In genomic region chr15:56448015-56448645, GRCm38 (mm10) we compare ENCODE assay signal across 21 mouse cellular contexts.
DNase-seq lines count a peak whose midpoint lies in the region; ATAC-seq and TF ChIP-seq lines count a peak whose summit lies in the region.
"Had no signal": no experiment of that assay in that cellular context is flagged by ENCODE, and none has a peak within 500 bp of the region (broad histone marks: within the 10 kb centered on the region; RNA-seq: fewer than 3 reads in every experiment).

No protein-coding gene starts in this region.

- peak; percentile 75; the same call in 1 of the 2 replicates for ATAC-seq in embryonic facial prominence, embryonic 14.5 days (ENCODE audit: low read depth)
- no peak for ATAC-seq in midbrain, embryonic 11.5 days (ENCODE audit: low FRiP score)
- no peak for ATAC-seq in midbrain, embryonic 13.5 days
- ATAC-seq in midbrain, embryonic 15.5 days (replicated peaks) = peak; percentile 62
- ATAC-seq in heart, embryonic 12.5 days (ENCODE audit: insufficient number of reproducible peaks, low FRiP score) = no peak
- ATAC-seq: forebrain, postnatal 0 days had no signal

- no peaks in the 10 kb centered on the region for H3K4me1 ChIP-seq in embryonic facial prominence, embryonic 14.5 days (ENCODE audit: control insufficient read depth, insufficient read depth, low read length)
- peaks cover 5% of the 10 kb centered on the region; the same call in 1 of the 2 replicates for H3K4me1 ChIP-seq in embryonic facial prominence, embryonic 10.5 days
- no peaks in the 10 kb centered on the region for H3K4me1 ChIP-seq in midbrain, embryonic 11.5 days (ENCODE audit: control insufficient read depth, insufficient read depth, low read length)
- 0 out of 2 replicates have a peak, but pooled peaks cover 3% of the 10 kb centered on the region for H3K4me1 ChIP-seq in midbrain, embryonic 13.5 days (replicated peaks)
- H3K4me1 ChIP-seq in midbrain, embryonic 15.5 days = no peaks in the 10 kb centered on the region
- H3K4me1 ChIP-seq in heart, embryonic 12.5 days (replicated peaks) = no peaks in the 10 kb centered on the region
- H3K4me1 ChIP-seq: embryonic facial prominence, embryonic 12.5 days; heart, embryonic 15.5 days; liver, embryonic 15.5 days; midbrain, embryonic 12.5 days had no signal

- DNase-seq in embryonic facial prominence, embryonic 14.5 days (ENCODE audit: low spot score) = peak; percentile 61
- no peak for DNase-seq in embryonic facial prominence, embryonic 10.5 days (ENCODE audit: low spot score)
- peak; percentile 61 for DNase-seq in midbrain, embryonic 11.5 days (ENCODE audit: low spot score, missing footprints)
- peak; percentile 61 for DNase-seq in gastrocnemius, adult 2 months
- no peak for DNase-seq in heart, postnatal 14 days
- DNase-seq: adrenal gland, postnatal 36 days; cerebellum, adult 8-10 months; forebrain, postnatal 0 days; heart, adult 2 months; kidney, adult 18-20 months; right cerebral cortex, postnatal 25 days had no signal

- 51% methylated on average over 10 of the region's 10 CpGs for WGBS in embryonic facial prominence, embryonic 14.5 days
- WGBS in embryonic facial prominence, embryonic 10.5 days = 67% methylated on average over 10 of the region's 10 CpGs
- WGBS in midbrain, embryonic 11.5 days = 69% methylated on average over 10 of the region's 10 CpGs
- 62% methylated on average over 10 of the region's 10 CpGs for WGBS in midbrain, embryonic 13.5 days
- WGBS in midbrain, embryonic 15.5 days = 56% methylated on average over 10 of the region's 10 CpGs
- WGBS in heart, embryonic 12.5 days = 66% methylated on average over 10 of the region's 10 CpGs

- H3K4me3 ChIP-seq in embryonic facial prominence, embryonic 14.5 days (ENCODE audit: low read depth, low read length) = no peak overlapping the region
- H3K4me3 ChIP-seq in embryonic facial prominence, embryonic 10.5 days = no peak overlapping the region
- H3K4me3 ChIP-seq in midbrain, embryonic 11.5 days (ENCODE audit: low read depth, low read length) = no peak overlapping the region
- H3K4me3 ChIP-seq in midbrain, embryonic 13.5 days (replicated peaks) = no peak overlapping the region
- H3K4me3 ChIP-seq in gastrocnemius, adult 2 months = no peak overlapping the region
- H3K4me3 ChIP-seq in midbrain, embryonic 15.5 days = no peak overlapping the region
- H3K4me3 ChIP-seq in heart, embryonic 12.5 days = no peak overlapping the region
- H3K4me3 ChIP-seq: embryonic facial prominence, embryonic 12.5 days; heart, adult 2 months; heart, embryonic 15.5 days; liver, embryonic 15.5 days; midbrain, embryonic 12.5 days had no signal

- H3K27me3 ChIP-seq in embryonic facial prominence, embryonic 14.5 days (replicated peaks; ENCODE audit: control insufficient read depth, insufficient read depth, low read length) = no peaks in the 10 kb centered on the region
- no peaks in the 10 kb centered on the region for H3K27me3 ChIP-seq in embryonic facial prominence, embryonic 10.5 days (replicated peaks; ENCODE audit: low read depth, poor library complexity, severe bottlenecking)
- H3K27me3 ChIP-seq in midbrain, embryonic 11.5 days (ENCODE audit: control insufficient read depth, insufficient read depth, low read length) = no peaks in the 10 kb centered on the region
- no peaks in the 10 kb centered on the region for H3K27me3 ChIP-seq in midbrain, embryonic 13.5 days
- no peaks in the 10 kb centered on the region for H3K27me3 ChIP-seq in midbrain, embryonic 15.5 days (replicated peaks)
- no peaks in the 10 kb centered on the region for H3K27me3 ChIP-seq in heart, embryonic 12.5 days (replicated peaks)
- H3K27me3 ChIP-seq: CH12.LX; embryonic facial prominence, embryonic 12.5 days; heart, embryonic 15.5 days; liver, embryonic 15.5 days; midbrain, embryonic 12.5 days had no signal

- no peak overlapping the region for H3K9ac ChIP-seq in embryonic facial prominence, embryonic 14.5 days (ENCODE audit: low read depth, low read length)
- no peak overlapping the region for H3K9ac ChIP-seq in midbrain, embryonic 11.5 days (ENCODE audit: low read length)
- no peak overlapping the region for H3K9ac ChIP-seq in midbrain, embryonic 13.5 days (replicated peaks)
- no peak overlapping the region for H3K9ac ChIP-seq in midbrain, embryonic 15.5 days
- no peak overlapping the region for H3K9ac ChIP-seq in heart, embryonic 12.5 days
- H3K9ac ChIP-seq: embryonic facial prominence, embryonic 12.5 days; forebrain, postnatal 0 days; heart, embryonic 15.5 days; liver, embryonic 15.5 days; midbrain, embryonic 12.5 days had no signal

- TF ChIP-seq CTCF in gastrocnemius, adult 2 months (IDR thresholded peaks at IDR 0.05) = no peak

- H3K4me2 ChIP-seq in embryonic facial prominence, embryonic 14.5 days (ENCODE audit: low read depth, low read length) = no peak overlapping the region
- no peak overlapping the region for H3K4me2 ChIP-seq in midbrain, embryonic 11.5 days
- H3K4me2 ChIP-seq in midbrain, embryonic 13.5 days (replicated peaks) = no peak overlapping the region
- H3K4me2 ChIP-seq in midbrain, embryonic 15.5 days = no peak overlapping the region
- no peak overlapping the region for H3K4me2 ChIP-seq in heart, embryonic 12.5 days
- H3K4me2 ChIP-seq: embryonic facial prominence, embryonic 12.5 days; heart, embryonic 15.5 days; liver, embryonic 15.5 days; midbrain, embryonic 12.5 days had no signal

- intact Hi-C loops in gastrocnemius, adult 2 months (cut with DNase I) = no loop called here
- intact Hi-C loops in heart, postnatal 14 days (cut with DNase I) = no loop called here

- no peaks in the 10 kb centered on the region for H3K9me3 ChIP-seq in embryonic facial prominence, embryonic 14.5 days (ENCODE audit: control insufficient read depth, low read length)
- H3K9me3 ChIP-seq in embryonic facial prominence, embryonic 10.5 days = no peaks in the 10 kb centered on the region
- no peaks in the 10 kb centered on the region for H3K9me3 ChIP-seq in midbrain, embryonic 11.5 days (ENCODE audit: control insufficient read depth, low read length)
- no peaks in the 10 kb centered on the region for H3K9me3 ChIP-seq in midbrain, embryonic 13.5 days
- no peaks in the 10 kb centered on the region for H3K9me3 ChIP-seq in midbrain, embryonic 15.5 days
- no peaks in the 10 kb centered on the region for H3K9me3 ChIP-seq in heart, embryonic 12.5 days (replicated peaks)
- H3K9me3 ChIP-seq: embryonic facial prominence, embryonic 12.5 days; heart, embryonic 15.5 days; liver, embryonic 15.5 days; midbrain, embryonic 12.5 days had no signal

- no peaks in the 10 kb centered on the region for H3K36me3 ChIP-seq in embryonic facial prominence, embryonic 14.5 days (ENCODE audit: control insufficient read depth, insufficient read depth, low read length)
- H3K36me3 ChIP-seq in embryonic facial prominence, embryonic 10.5 days (replicated peaks) = no peaks in the 10 kb centered on the region
- H3K36me3 ChIP-seq in midbrain, embryonic 11.5 days (ENCODE audit: control insufficient read depth, insufficient read depth, low read length) = no peaks in the 10 kb centered on the region
- no peaks in the 10 kb centered on the region for H3K36me3 ChIP-seq in midbrain, embryonic 13.5 days
- H3K36me3 ChIP-seq in midbrain, embryonic 15.5 days (replicated peaks) = no peaks in the 10 kb centered on the region
- no peaks in the 10 kb centered on the region for H3K36me3 ChIP-seq in heart, embryonic 12.5 days
- H3K36me3 ChIP-seq: embryonic facial prominence, embryonic 12.5 days; heart, embryonic 15.5 days; liver, embryonic 15.5 days; midbrain, embryonic 12.5 days had no signal

- H3K27ac ChIP-seq in embryonic facial prominence, embryonic 14.5 days (replicated peaks; ENCODE audit: low read depth, low read length) = no peak overlapping the region
- H3K27ac ChIP-seq in embryonic facial prominence, embryonic 10.5 days (replicated peaks) = no peak overlapping the region
- H3K27ac ChIP-seq in midbrain, embryonic 11.5 days (ENCODE audit: low read depth, low read length) = no peak overlapping the region
- H3K27ac ChIP-seq in midbrain, embryonic 13.5 days = no peak overlapping the region
- no peak overlapping the region for H3K27ac ChIP-seq in gastrocnemius, adult 2 months
- no peak overlapping the region for H3K27ac ChIP-seq in midbrain, embryonic 15.5 days
- H3K27ac ChIP-seq in heart, embryonic 12.5 days (ENCODE audit: poor library complexity, severe bottlenecking) = no peak overlapping the region
- H3K27ac ChIP-seq: embryonic facial prominence, embryonic 12.5 days; heart, adult 2 months; heart, embryonic 15.5 days; kidney, postnatal 0 days; liver, embryonic 15.5 days; macrophage; midbrain, embryonic 12.5 days had no signal

Comparison
In these comparisons a context has a peak if more than half of its experiments do, and no peak if none do; other contexts are left out.
1. ATAC-seq: peak in embryonic facial prominence, embryonic 14.5 days (single experiment) and midbrain, embryonic 15.5 days (single experiment); none in midbrain, embryonic 11.5 days (single experiment), midbrain, embryonic 13.5 days (single experiment) and heart, embryonic 12.5 days (single experiment).
2. DNase-seq: peak in embryonic facial prominence, embryonic 14.5 days (single experiment), midbrain, embryonic 11.5 days (single experiment) and gastrocnemius, adult 2 months (single experiment); none in embryonic facial prominence, embryonic 10.5 days (single experiment) and heart, postnatal 14 days (0 of 2).